Mouse (Mus musculus): ENCODE data around the gene Ppp1r9b. TPM values are rescaled to one million over a fixed set of nuclear protein-coding genes. Genes with fewer than 3 reads are reported as not detected.

Gene Ppp1r9b
- polyA plus RNA-seq, 1 experiment = 129 TPM

- Histone ChIP-seq H3K27ac (ENCODE audit: insufficient read depth, low read depth, low read length) (peak overlapping the region; percentile 86), H3K4me1 (ENCODE audit: control insufficient read depth, insufficient read depth, low read length) (peaks cover 59% of the 10 kb centered on the region), H3K4me3 (ENCODE audit: insufficient read depth, low read depth, low read length) (peak overlapping the region; percentile 92)
- under 1% methylated on average over 22 of the region's 22 CpGs for WGBS
- TF ChIP-seq POLR2A (IDR thresholded peaks at IDR 0.05; ENCODE audit: insufficient read depth, low read depth, low read length) (0 out of 2 replicates have a peak, but pooled peaks have one; percentile 16), CTCF (IDR thresholded peaks at IDR 0.05; ENCODE audit: insufficient read depth, low read depth, low read length) (no peak)
Observed at GRCm38 (mm10) chr11:94992754-94993606, 2.1 kb downstream of the Ppp1r9b start.

DNA sequence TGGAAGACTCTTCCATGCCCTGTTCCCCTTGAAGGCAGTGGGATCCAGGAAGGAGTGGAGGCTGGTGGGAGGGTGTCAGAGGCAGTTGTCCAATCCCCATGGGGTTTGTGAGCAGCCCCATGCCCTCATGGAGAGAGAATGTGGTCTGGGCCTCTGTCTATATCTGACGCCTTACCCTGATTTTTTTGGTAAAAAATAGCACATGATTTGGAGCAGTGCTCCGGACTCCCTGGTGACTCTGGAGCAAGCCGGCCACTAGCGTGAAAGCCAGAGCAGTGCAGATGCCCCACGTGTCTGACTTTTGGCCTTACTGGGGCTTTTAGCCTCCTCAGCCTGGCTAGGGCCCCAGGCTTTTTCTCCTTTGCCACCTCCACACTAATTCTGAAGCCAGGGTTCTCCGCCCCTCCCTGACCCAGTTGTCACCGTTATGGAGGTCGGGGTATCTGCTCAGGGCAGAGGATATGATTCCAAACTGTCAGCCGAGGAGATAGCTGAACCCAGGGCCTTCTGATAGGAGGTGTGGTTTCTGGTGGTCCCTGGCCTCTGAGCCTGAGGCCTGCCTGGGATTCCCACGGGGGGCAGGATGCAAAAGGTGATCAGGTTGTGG lies 3.5 kb downstream of the Ppp1r9b start:
- TF ChIP-seq CTCF (IDR thresholded peaks at IDR 0.05; ENCODE audit: insufficient read depth, low read depth, low read length) (no peak), POLR2A (IDR thresholded peaks at IDR 0.05; ENCODE audit: insufficient read depth, low read depth, low read length) (no peak)
- 8% methylated on average over 10 of the region's 10 CpGs for WGBS
- peak overlapping the region; percentile 92 for H3K4me3 ChIP-seq (ENCODE audit: insufficient read depth, low read depth, low read length)
- H3K4me1 ChIP-seq (ENCODE audit: control insufficient read depth, insufficient read depth, low read length) = peaks cover 55% of the 10 kb centered on the region
- H3K27ac ChIP-seq (ENCODE audit: insufficient read depth, low read depth, low read length) = 0 out of 2 replicates have a peak overlapping the region, but pooled peaks have one; percentile 6

- WGBS = 61% methylated on average over 11 of the region's 11 CpGs
- no peak overlapping the region for H3K27ac ChIP-seq (ENCODE audit: insufficient read depth, low read depth, low read length)
- no peak for TF ChIP-seq CTCF (IDR thresholded peaks at IDR 0.05; ENCODE audit: insufficient read depth, low read depth, low read length)
- TF ChIP-seq POLR2A (IDR thresholded peaks at IDR 0.05; ENCODE audit: insufficient read depth, low read depth, low read length) = no peak
- H3K4me3 ChIP-seq (ENCODE audit: insufficient read depth, low read depth, low read length) = peak overlapping the region; percentile 92
- peaks cover 58% of the 10 kb centered on the region for H3K4me1 ChIP-seq (ENCODE audit: control insufficient read depth, insufficient read depth, low read length)
Observed at GRCm38 (mm10) chr11:94994947-94995772, 4.3 kb downstream of the Ppp1r9b start.

GRCm38 (mm10) chr11:94996101-94996500 lies 5.3 kb downstream of the Ppp1r9b start:
- WGBS = 72% methylated on average over 8 of the region's 8 CpGs
- Histone ChIP-seq H3K27ac (ENCODE audit: insufficient read depth, low read depth, low read length) (no peak overlapping the region), H3K4me1 (ENCODE audit: control insufficient read depth, insufficient read depth, low read length) (peaks cover 64% of the 10 kb centered on the region), H3K4me3 (ENCODE audit: insufficient read depth, low read depth, low read length) (peak overlapping the region; percentile 19; the same call in 1 of the 2 replicates)
- no peak for TF ChIP-seq CTCF (IDR thresholded peaks at IDR 0.05; ENCODE audit: insufficient read depth, low read depth, low read length)
- no peak for TF ChIP-seq POLR2A (IDR thresholded peaks at IDR 0.05; ENCODE audit: insufficient read depth, low read depth, low read length)

- H3K4me1 ChIP-seq (ENCODE audit: control insufficient read depth, insufficient read depth, low read length) = peaks cover 65% of the 10 kb centered on the region
- no peak for TF ChIP-seq POLR2A (IDR thresholded peaks at IDR 0.05; ENCODE audit: insufficient read depth, low read depth, low read length)
- 89% methylated on average over 6 of the region's 6 CpGs for WGBS
- H3K27ac ChIP-seq (ENCODE audit: insufficient read depth, low read depth, low read length) = no peak overlapping the region
- no peak overlapping the region for H3K4me3 ChIP-seq (ENCODE audit: insufficient read depth, low read depth, low read length)
Observed at GRCm38 (mm10) chr11:94996984-94997383, 6.1 kb downstream of the Ppp1r9b start.

DNA sequence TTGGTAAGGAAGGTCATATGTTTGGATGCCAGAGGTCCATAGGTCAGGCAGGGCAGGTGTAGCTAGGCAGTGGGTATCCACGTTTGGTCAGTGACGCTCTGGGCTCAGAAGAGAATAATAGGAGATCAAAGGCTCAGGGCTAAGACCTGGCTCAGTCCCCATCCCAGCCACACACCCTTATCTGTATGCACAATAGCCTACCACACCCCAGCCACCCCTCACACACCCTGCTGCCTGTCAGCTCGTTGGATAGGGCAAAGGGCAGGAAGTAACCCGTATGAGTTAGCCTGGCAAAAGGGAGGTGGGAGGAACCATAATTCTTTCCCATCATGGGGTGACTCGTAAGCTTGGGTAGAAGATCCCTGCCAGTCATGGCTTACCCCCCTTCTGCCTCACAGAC lies 6.8 kb downstream of the Ppp1r9b start:
- no peak overlapping the region for H3K4me3 ChIP-seq (ENCODE audit: insufficient read depth, low read depth, low read length)
- 35% methylated on average over 5 of the region's 5 CpGs for WGBS
- H3K4me1 ChIP-seq (ENCODE audit: control insufficient read depth, insufficient read depth, low read length) = peaks cover 65% of the 10 kb centered on the region
- no peak for TF ChIP-seq CTCF (IDR thresholded peaks at IDR 0.05; ENCODE audit: insufficient read depth, low read depth, low read length)
- no peak for TF ChIP-seq POLR2A (IDR thresholded peaks at IDR 0.05; ENCODE audit: insufficient read depth, low read depth, low read length)
- H3K27ac ChIP-seq (ENCODE audit: insufficient read depth, low read depth, low read length) = peak overlapping the region; percentile 30; the same call in 1 of the 2 replicates

DNA sequence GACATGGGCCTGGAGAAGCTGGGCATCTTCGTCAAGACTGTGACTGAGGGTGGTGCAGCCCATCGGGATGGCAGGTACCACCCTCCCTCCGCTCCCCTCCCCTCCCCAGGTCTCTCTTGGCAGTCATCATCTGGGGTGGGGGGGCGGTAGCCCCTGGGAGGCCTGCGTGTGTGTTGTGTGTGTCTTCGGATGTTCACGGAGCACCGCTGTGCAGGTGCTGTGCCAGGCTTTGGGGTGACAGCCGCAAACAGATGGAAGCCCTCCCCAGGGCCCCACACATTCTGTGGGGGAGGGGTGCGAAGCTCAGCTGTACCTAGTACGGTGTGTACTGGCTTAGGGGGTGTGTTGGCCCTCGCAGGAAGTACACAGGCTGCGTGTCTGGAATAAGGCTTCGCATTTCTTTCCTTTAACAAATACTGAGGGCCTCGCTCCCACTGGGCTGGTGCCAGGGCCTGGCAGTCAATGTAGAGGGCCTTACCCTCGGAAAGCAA lies 7.3 kb downstream of the Ppp1r9b start:
- H3K27ac ChIP-seq (ENCODE audit: insufficient read depth, low read depth, low read length) = peak overlapping the region; percentile 30; the same call in 1 of the 2 replicates
- 32% methylated on average over 16 of the region's 16 CpGs for WGBS
- TF ChIP-seq POLR2A (IDR thresholded peaks at IDR 0.05; ENCODE audit: insufficient read depth, low read depth, low read length) (no peak), CTCF (IDR thresholded peaks at IDR 0.05; ENCODE audit: insufficient read depth, low read depth, low read length) (no peak)
- H3K4me1 ChIP-seq (ENCODE audit: control insufficient read depth, insufficient read depth, low read length) = peaks cover 65% of the 10 kb centered on the region
- no peak overlapping the region for H3K4me3 ChIP-seq (ENCODE audit: insufficient read depth, low read depth, low read length)

GRCm38 (mm10) chr11:95000128-95000527 lies 9.3 kb downstream of the Ppp1r9b start:
- no peak for TF ChIP-seq POLR2A (IDR thresholded peaks at IDR 0.05; ENCODE audit: insufficient read depth, low read depth, low read length)
- TF ChIP-seq CTCF (IDR thresholded peaks at IDR 0.05; ENCODE audit: insufficient read depth, low read depth, low read length) = no peak
- no peak overlapping the region for H3K27ac ChIP-seq (ENCODE audit: insufficient read depth, low read depth, low read length)
- 74% methylated on average over 8 of the region's 8 CpGs for WGBS
- H3K4me3 ChIP-seq (ENCODE audit: insufficient read depth, low read depth, low read length) = no peak overlapping the region
- H3K4me1 ChIP-seq (ENCODE audit: control insufficient read depth, insufficient read depth, low read length) = peaks cover 60% of the 10 kb centered on the region
